Mouse (Mus musculus) liver, postnatal 0 days (tissue): ENCODE results near the gene Fbxw5.

Experiments
- CTCF ChIP-seq: sonication (generic); IDR thresholded peaks from 2 replicates; pipeline ENCODE4 v1.5.1; 2016; ENCODE audit warnings: antibody characterized with exemption, low read depth
- EP300 ChIP-seq: IDR thresholded peaks from 2 replicates; pipeline ENCODE4 v1.6.1; 2016; ENCODE audit warnings: antibody characterized with exemption, low read depth, mild to moderate bottlenecking

DNA sequence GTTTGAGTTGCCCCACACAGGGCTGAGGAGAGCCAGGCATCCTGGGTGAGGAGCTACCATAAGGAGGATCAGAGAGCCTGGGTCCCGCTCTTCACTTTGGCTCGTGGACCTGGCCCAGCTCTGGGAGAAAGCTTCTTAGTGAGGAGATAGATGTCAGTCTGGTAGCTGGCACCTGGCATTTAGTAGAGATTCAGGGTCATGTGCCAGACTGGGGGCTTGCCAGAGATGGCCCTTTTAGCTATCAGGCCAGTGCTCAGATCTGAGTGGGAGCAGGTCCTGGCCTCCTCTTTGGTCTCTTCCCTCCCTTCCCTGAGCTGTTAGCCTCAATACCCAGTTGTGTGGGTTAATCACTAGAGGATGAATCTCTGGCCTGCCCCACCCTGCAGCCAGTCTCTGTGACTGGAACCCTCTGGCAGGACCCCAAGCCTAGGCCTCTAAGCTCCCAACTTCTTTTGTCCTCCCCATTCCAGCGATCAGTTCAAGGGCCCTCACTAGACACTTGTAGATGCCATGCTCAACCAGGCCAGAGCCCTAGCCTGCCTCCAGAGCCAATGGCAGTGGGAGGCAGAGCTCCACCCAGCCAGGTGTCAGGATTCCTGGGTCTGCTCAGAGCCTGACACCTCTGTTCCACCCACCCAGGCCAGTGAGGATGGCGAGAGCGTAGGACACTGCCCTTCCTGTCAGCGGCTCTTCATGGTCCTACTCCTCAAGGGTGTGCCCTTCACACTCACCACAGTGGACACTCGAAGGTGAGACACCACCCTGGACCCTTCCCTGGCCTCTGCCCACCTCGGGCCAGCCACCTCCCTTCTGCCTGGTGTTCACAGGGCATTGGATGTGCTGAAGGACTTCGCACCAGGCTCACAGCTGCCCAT lies 43.3 kb upstream of the Fbxw5 start:
- TF ChIP-seq CTCF (no peak), EP300 (no peak)
